Mouse (Mus musculus) midbrain, postnatal 0 days (tissue): ENCODE measurements around the gene Mgst2. TPM values are rescaled to one million over a fixed set of nuclear protein-coding genes. Genes with fewer than 3 reads are reported as not detected.

Source experiments
- ATAC-seq: fragments of 200-750 bp; cut with Nextera tagmentation; 2 replicates; pipeline ENCODE4 v1.8.0; 2017; ENCODE audit warnings: moderate number of reproducible peaks, mild to moderate bottlenecking, moderate TSS enrichment, moderate library complexity; ENCODE audit not compliant: low FRiP score
- DNase-seq: peaks from one replicate; pipeline ENCODE4 v3.0.0-alpha.2; 2015; ENCODE audit warnings: low spot score
- H3K27ac ChIP-seq: fragments of 300-500 bp; sonication (generic); 2 replicates; pipeline ENCODE4 v1.5.1; 2014; ENCODE audit warnings: low read depth, mild to moderate bottlenecking, low read length, mixed read lengths
- H3K27me3 ChIP-seq: fragments of 300-500 bp; sonication (generic); 2 replicates; pipeline ENCODE4 v1.6.1; 2014; ENCODE audit warnings: low read length, control low read depth, mixed read lengths; ENCODE audit not compliant: insufficient read depth
- H3K36me3 ChIP-seq: fragments of 300-500 bp; sonication (generic); 2 replicates; pipeline ENCODE4 v1.6.1; 2014; ENCODE audit warnings: low read length, control low read depth, mixed read lengths; ENCODE audit not compliant: insufficient read depth
- H3K4me1 ChIP-seq: fragments of 300-500 bp; sonication (generic); 2 replicates; pipeline ENCODE4 v1.6.1; 2014; ENCODE audit warnings: mild to moderate bottlenecking, control low read depth, antibody characterized with exemption, low read length, mixed read lengths; ENCODE audit not compliant: insufficient read depth
- H3K4me2 ChIP-seq: fragments of 300-500 bp; sonication (generic); 2 replicates; pipeline ENCODE4 v1.6.1; 2014; ENCODE audit warnings: low read depth, mild to moderate bottlenecking, low read length, mixed read lengths; ENCODE audit not compliant: poor library complexity, severe bottlenecking
- H3K4me3 ChIP-seq: fragments of 300-500 bp; sonication (generic); 2 replicates; pipeline ENCODE4 v1.5.1; 2014; ENCODE audit warnings: low read depth, mild to moderate bottlenecking, low read length, moderate library complexity
- H3K9ac ChIP-seq: fragments of 300-500 bp; sonication (generic); replicated peaks from 2 replicates; pipeline ENCODE4 v1.6.1; 2014; ENCODE audit warnings: mild to moderate bottlenecking, low read length, moderate library complexity, mixed read lengths; ENCODE audit not compliant: poor library complexity, severe bottlenecking
- H3K9me3 ChIP-seq: fragments of 300-500 bp; sonication (generic); 2 replicates; pipeline ENCODE4 v1.6.1; 2016; ENCODE audit warnings: low read length, control low read depth
- CTCF ChIP-seq: IDR thresholded peaks from 2 replicates; pipeline ENCODE4 v1.5.1; 2016; ENCODE audit warnings: antibody characterized with exemption, mild to moderate bottlenecking
- WGBS: fragments of 180-500 bp; shearing (Covaris S2); extraction: QIAGEN DNeasy Blood & Tissue Kit; methylation state at CpG from one replicate; pipeline ENCODE4 v1.1.7; 2014; 5-methylcytosine and 5-hydroxymethylcytosine counted together
- polyA plus RNA-seq: library from polyadenylated mRNA; unstranded; fragments of >200 nt; fragmentation: Nextera tagmentation; extraction: Ambion mirVana; gene quantifications from 2 replicates; pipeline ENCODE4 v1.2.1, GENCODE M21; 2015
- total RNA-seq: library from RNA; depleted of rRNA; stranded (reverse); fragments of >200 nt; gene quantifications from 2 replicates; pipeline ENCODE4 v1.2.3, GENCODE M21; 2014

Gene Mgst2
- total and polyA plus RNA-seq, 2 experiments from 2014 or later, result 0.16 to 0.58 TPM

DNA sequence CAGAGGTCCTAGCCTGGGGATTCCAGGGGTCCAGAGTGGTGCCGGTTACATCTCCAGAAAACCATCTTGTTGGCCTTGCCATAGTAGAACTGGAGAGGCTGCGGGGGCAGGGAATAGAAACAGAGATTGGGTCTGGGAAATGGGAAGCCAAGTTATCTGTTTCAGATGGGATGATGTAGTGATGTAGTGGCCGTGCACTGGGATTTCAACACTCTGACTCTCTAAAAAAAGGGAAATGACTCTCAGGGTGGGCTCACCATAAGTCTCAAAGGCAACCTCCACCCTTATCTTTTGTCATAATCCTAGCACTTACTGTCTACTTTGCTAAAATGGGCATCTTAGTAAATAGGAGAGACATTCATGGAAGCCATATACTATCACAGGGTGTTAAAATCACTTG lies 37.8 kb downstream of the Mgst2 start:
- TF ChIP-seq CTCF, result no peak
- H3K36me3 ChIP-seq, result no peaks in the 10 kb centered on the region
- ATAC-seq, result no peak

DNA sequence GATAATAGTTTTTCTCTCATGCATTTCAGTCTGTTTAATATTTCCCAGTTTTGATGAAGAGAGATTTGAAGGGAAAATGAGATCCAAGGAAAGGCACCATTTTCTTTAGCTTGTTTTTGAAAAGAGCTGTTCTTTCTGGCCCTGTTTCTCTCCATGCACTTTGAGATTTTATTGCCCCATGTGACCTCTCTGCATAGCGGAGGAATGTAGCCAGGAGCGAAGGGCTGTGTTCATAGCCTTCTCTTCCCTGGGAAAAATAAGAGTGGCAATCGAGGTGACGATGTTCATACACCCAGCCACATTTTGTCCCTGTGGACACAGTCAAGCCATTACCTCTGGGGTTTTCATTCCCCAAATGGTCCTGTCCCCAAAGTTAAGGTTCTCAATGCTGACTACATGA lies 40.0 kb downstream of the Mgst2 start:
- no peak for ATAC-seq
- no peaks in the 10 kb centered on the region for H3K9me3 ChIP-seq
- H3K4me3 ChIP-seq, result no peak overlapping the region
- TF ChIP-seq CTCF, result no peak
- WGBS, result 54% methylated on average over 4 of the region's 4 CpGs
- no peak for DNase-seq
- H3K27ac ChIP-seq, result peak overlapping the region; percentile 89
- H3K9ac ChIP-seq, result no peak overlapping the region
- no peaks in the 10 kb centered on the region for H3K27me3 ChIP-seq
- peaks cover 9% of the 10 kb centered on the region for H3K4me1 ChIP-seq
- H3K36me3 ChIP-seq, result no peaks in the 10 kb centered on the region
- H3K4me2 ChIP-seq, result 0 out of 2 replicates have a peak overlapping the region, but pooled peaks have one; percentile 49

More for the DNA sequence above, 37.8 kb downstream of the Mgst2 start:
- Histone ChIP-seq H3K27me3 (no peaks in the 10 kb centered on the region), H3K9me3 (no peaks in the 10 kb centered on the region), H3K4me2 (no peak overlapping the region), H3K9ac (no peak overlapping the region), H3K27ac (no peak overlapping the region), H3K4me3 (no peak overlapping the region), H3K4me1 (peaks cover 9% of the 10 kb centered on the region)
- DNase-seq, result no peak
- WGBS, result 95% methylated on average over 3 of the region's 3 CpGs

DNA sequence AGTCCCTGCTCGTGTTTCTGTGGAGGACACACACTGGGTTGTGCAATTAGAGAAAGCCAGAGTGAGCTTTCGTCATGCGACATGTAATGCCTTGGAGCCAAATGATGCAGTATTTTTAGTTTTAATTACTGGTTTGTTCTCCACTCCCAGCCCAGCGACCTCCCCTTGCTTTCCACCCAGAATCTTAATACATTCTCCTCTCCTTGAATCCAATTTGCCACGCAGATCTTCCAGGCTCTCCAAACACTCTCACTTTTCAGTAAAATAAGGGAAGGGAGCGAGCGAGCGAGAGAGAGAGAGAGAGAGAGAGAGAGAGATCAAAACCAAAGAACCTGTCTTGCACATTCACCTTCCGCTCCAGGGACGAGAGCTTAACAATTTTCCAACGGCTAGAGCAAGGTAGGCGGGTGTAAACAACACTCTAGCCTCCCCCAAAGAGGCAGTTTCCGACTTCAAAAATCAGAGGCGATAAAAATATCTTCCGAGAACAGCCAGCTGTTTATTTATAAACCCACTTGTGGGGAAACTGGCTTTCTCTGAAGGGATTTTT lies 40.6 kb downstream of the Mgst2 start:
- 5% methylated on average over 15 of the region's 15 CpGs for WGBS
- no peaks in the 10 kb centered on the region for H3K36me3 ChIP-seq
- peak; percentile 26; the same call in 1 of the 2 replicates for ATAC-seq

DNA sequence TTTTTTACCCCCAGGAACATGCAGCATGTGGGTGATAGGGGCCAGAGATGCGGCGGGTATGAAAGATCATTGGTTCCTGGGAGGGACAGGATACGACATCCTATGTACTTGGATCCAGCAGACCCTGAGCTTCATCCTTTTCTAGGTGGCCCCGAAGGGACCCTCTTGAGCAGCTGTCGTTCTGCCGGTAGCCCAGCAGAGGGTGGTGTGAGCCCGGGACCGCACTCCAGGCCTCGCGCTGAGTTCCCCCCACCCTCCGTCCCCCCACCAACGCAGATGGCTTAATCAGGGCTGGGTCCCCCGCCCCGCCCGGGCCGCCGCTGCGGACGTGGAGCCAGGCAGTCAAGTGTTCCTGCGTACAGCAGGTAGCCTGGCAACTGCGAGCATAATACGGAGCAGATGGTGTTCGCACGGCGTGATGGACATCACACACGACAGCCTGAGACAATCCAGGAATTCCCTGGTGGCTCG lies 41.2 kb downstream of the Mgst2 start:
- H3K27me3 ChIP-seq, result no peaks in the 10 kb centered on the region
- peak; percentile 84 for TF ChIP-seq CTCF
- WGBS, result under 1% methylated on average over 27 of the region's 27 CpGs
- H3K9me3 ChIP-seq, result no peaks in the 10 kb centered on the region
- H3K4me3 ChIP-seq, result peak overlapping the region; percentile 21
- H3K4me1 ChIP-seq, result peaks cover 9% of the 10 kb centered on the region
- peak overlapping the region; percentile 49 for H3K4me2 ChIP-seq
- DNase-seq (peak; percentile 96), ATAC-seq (peak; percentile 93)
- H3K36me3 ChIP-seq, result no peaks in the 10 kb centered on the region
- peak overlapping the region; percentile 89 for H3K27ac ChIP-seq
- peak overlapping the region; percentile 52 for H3K9ac ChIP-seq

More for the DNA sequence above, 40.6 kb downstream of the Mgst2 start:
- Histone ChIP-seq H3K9me3 (no peaks in the 10 kb centered on the region), H3K4me1 (peaks cover 9% of the 10 kb centered on the region), H3K4me2 (peak overlapping the region; percentile 49), H3K4me3 (peak overlapping the region; percentile 21), H3K27ac (peak overlapping the region; percentile 89), H3K9ac (peak overlapping the region; percentile 52), H3K27me3 (no peaks in the 10 kb centered on the region)
- peak; percentile 56 for DNase-seq
- TF ChIP-seq CTCF, result no peak

- H3K4me2 ChIP-seq, result peak overlapping the region; percentile 49
- H3K27me3 ChIP-seq, result no peaks in the 10 kb centered on the region
- H3K4me3 ChIP-seq, result peak overlapping the region; percentile 21
- peak; percentile 60 for DNase-seq
- H3K9me3 ChIP-seq, result no peaks in the 10 kb centered on the region
- H3K9ac ChIP-seq, result peak overlapping the region; percentile 52
- 6% methylated on average over 13 of the region's 13 CpGs for WGBS
- H3K36me3 ChIP-seq, result no peaks in the 10 kb centered on the region
- no peak for TF ChIP-seq CTCF
- H3K27ac ChIP-seq, result peak overlapping the region; percentile 89
- ATAC-seq, result peak; percentile 72; the same call in 1 of the 2 replicates
- peaks cover 9% of the 10 kb centered on the region for H3K4me1 ChIP-seq
Observed at GRCm38 (mm10) chr3:51701950-51702349, 41.8 kb downstream of the Mgst2 start.

GRCm38 (mm10) chr3:51702701-51703286 lies 42.6 kb downstream of the Mgst2 start:
- WGBS, result 59% methylated on average over 8 of the region's 8 CpGs
- H3K27me3 ChIP-seq, result no peaks in the 10 kb centered on the region
- H3K4me2 ChIP-seq, result no peak overlapping the region
- DNase-seq, result no peak
- peak overlapping the region; percentile 89 for H3K27ac ChIP-seq
- no peaks in the 10 kb centered on the region for H3K9me3 ChIP-seq
- H3K9ac ChIP-seq, result no peak overlapping the region
- peaks cover 9% of the 10 kb centered on the region for H3K4me1 ChIP-seq
- H3K4me3 ChIP-seq, result no peak overlapping the region
- TF ChIP-seq CTCF, result no peak
- H3K36me3 ChIP-seq, result no peaks in the 10 kb centered on the region
- no peak for ATAC-seq
